Mouse (Mus musculus) small intestine, adult 2 months (tissue): ENCODE data around the gene Lrrc8e.

Experiments used
- CTCF ChIP-seq: fragments of 200-500 bp; IDR thresholded peaks from 2 replicates; pipeline ENCODE4 v1.5.1; 2012; ENCODE audit warnings: low read depth, mild to moderate bottlenecking, control low read depth, inconsistent platforms, low read length, moderate library complexity, mixed read lengths; ENCODE audit not compliant: insufficient replicate concordance, insufficient read length; ENCODE audit errors: extremely low read depth
- POLR2A ChIP-seq: fragments of 200-500 bp; IDR thresholded peaks from 2 replicates; pipeline ENCODE4 v1.6.1; 2012; ENCODE audit warnings: low read depth, mild to moderate bottlenecking, control low read depth, inconsistent platforms, low read length, moderate library complexity

- peak; percentile 50; the same call in 1 of the 2 replicates for TF ChIP-seq POLR2A
- TF ChIP-seq CTCF, result no peak
Measured at GRCm38 (mm10) chr8:4252934-4253841, 26.6 kb downstream of the Lrrc8e start, which contains the start of gene Snapc2.
